Mouse (Mus musculus): ENCODE results near the gene Jade1.

Gene Jade1

DNA sequence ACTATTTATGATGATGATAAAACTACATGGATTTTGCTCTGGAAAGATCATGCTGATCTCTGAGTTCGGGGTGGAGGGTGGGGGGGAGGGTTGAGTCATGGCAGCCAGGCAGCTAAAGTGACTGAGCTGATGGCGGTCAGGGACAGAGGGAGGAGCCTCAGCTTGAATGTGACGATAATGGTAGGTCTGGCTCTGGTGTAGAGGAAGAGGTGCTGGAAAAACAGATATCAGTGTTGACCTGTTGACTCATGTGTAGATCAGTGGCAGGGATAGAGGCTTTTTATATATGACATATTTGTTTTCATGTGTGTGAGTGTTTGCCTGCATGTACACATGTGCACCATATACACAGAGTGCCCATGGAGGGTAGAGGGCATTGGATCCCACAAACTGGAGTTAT is 3.9 kb upstream of the Jade1 start:
- DNase-seq (ENCODE audit: low read depth): peak; percentile 63

DNA sequence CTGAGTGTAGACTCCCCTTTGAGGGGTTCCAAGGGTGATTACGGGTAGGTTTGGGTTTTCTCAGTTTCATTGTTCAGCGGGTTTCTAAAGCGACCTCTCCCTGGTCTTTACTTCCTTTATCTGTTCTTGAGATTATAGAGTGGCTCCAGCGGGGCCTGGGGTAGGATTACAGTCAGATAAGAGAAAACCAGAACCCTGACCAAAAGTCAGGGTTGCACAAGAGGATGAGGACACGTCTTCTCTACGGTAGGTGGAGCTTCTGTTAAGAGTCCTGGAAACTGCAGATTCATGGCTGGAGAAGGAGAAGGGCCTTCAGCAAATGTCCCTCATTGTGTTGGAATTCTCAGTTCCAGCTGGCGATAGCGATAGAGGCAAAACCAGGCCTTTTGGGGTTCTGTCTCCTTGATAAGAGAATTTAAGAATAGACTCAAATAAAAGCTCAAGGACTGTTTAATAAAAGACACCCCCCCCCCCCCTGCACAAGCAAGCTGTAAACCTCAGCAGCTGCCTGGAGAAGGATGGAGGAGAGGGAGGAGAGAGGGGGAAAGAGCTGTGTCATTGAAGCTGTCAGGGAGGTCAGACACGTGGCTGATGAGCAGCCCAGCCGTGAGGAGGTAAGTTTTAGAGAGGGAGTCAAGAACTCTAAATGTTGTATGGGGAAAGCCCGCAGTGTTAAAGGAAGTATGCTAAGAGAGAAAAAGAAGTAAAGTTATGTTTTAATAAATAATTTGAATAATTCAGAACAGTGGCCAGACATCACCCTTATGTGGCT is 2.6 kb upstream of the Jade1 start:
- DNase-seq (ENCODE audit: low read depth): peak; percentile 95

DNA sequence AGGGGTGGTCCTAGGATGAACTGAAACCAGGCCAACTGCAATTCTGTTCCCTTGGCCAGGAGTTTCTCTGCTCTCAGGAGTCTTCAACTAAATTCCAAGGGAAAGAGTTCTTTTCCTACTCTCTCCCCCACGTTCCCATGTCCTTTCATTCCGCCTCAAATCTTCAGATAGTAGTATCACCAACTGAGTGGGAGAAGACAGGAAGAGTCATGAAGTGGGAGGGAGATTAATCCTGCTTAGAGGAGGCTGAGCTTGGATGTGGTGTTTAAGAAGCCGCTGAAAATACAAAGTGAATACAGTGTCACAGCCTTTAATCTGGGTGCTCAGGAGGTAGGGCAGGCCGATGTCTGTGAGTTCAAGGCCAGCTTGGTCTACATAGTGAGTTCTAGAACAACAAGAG is 1.9 kb upstream of the Jade1 start:
- DNase-seq (ENCODE audit: low read depth): no peak

DNA sequence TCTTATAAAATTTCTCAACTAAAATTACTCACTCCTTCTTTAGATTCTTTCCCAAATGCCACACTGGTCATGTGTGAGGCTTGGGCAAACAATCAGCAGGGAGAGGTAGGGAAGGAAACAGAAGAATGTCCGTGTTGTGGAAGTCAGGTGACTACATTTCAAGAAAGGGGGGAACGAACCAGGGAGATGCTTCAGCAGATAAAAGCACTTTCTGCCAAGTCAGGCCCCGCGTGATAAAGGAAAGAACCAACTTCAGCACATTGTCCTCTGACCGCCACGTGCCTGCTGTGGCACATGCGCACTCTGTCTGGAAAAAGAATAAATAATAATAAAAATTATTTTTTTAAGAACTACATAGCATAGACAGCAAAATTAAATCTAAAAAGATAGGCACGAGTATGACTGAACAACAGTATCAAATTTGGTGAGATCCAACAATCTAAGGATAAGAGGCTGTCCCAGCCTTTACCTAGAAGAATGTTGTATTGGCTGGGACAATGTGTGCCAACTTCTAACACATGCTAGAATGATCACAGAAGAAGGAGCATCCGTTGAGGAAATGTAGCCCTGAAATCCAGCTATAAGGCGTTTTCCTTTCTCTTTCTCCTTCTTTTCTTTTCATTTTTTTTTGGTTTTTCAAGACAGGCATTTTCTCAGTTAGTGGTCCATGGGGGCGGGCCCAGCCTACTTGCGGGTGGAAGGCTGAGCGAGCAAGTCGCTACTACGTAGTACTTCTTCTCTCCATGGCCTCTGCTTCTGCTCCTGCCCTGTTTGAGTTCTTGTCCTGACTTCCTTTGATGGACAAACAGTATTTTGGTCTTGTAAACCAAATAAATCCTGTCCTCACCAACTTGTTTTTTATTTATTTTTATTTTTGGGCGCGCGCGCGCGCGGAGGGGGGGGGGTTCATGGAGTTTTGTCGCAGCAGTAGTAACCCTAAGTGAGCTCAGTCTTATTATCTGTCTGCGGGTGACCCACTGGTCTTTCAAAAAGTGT is 753 bp upstream of the Jade1 start:
- peak; percentile 57 for DNase-seq (ENCODE audit: low read depth)

DNA sequence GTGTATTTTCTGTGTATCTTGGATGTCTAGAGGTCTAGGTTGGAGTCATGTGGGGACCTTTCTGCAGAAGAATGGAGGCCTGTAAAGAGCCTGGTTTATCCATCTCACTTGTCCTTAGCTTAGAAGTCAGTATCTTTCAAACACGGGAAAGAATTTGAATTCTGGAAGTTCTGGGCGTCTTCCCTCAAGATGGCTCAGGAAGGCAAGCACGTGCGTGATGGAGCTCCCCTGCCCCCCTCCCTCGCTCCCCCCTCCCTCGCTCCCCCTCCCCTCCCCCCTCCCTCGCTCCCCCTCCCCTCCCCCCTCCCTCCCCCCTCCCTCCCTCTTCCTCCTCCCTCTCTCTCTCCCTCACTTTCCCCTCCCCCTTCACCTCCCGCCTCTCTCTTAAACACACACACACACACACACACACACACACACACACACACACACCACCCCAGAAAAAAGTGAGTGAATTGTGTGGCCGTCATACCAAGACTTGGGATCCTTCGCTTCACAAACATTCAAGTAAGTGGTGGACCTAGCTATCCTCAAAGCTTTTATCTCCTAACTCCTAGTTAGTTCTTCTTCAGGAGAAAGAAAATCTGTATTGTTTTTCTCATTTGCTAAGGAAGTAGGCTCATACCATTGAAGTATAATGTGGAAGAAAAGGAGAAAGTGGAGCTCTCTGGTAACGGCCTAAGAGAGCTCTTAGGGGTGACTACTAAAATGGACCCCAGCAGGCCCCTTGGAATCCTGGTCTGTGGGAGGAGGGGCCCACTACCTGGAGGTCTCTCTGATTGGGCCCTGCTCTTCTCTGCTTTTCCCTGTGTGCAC is 1.1 kb downstream of the Jade1 start:
- no peak for DNase-seq (ENCODE audit: low read depth)

DNA sequence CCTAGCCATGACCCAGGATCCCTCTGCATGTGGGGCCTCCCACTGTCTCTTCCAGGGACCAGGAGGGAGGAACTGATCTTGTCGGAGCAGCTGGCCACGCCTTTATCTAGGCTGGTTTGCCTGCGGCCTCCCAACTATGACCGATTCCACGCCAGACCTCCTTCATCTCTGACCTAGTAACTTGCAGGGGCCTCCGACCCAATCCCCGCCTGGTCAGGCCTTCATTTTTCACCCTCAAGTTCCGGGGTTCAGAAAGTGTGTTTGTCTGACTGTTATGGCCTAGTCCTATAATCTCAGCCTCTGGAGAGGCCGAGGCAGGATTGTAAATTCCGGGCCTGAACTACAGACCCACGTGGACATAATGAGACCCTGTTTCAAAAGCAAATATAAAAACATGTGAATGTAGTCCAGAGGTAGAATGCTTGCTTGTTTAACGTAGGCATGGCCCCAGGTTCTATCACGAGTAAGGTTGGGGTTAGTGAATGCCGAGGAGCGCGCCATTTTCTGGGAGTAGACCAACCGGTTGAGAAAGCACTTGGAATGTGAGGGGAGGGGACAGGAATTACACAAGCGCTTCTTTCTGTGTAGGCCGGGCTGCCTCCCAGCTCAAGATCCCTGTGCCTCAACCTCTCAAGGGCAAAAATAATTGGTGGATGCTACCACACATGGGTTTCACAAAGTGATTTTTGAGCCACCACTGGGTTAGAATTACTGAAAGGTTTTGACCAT is 1.9 kb downstream of the Jade1 start:
- DNase-seq (ENCODE audit: low read depth): no peak

DNA sequence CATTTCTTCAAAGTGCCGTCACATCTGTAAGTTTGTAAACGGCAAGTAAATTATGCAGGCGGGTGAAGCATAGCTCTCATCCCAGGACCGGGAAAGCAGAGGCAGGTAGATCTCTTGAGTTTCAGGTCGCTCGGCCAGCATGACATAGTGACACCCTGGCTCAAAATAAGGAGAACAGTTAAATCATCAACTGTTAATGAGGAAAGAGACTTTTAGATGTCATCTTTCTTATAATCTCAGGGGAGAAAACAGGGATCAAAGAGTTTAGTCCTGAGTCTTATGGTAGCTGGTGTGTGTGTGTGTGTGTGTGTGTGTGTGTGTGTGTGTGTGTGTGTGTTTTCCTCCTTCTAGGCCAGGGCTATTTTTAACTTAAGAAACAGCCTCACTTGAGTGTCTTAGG is 5.0 kb downstream of the Jade1 start:
- no peak for DNase-seq (ENCODE audit: low read depth)

DNA sequence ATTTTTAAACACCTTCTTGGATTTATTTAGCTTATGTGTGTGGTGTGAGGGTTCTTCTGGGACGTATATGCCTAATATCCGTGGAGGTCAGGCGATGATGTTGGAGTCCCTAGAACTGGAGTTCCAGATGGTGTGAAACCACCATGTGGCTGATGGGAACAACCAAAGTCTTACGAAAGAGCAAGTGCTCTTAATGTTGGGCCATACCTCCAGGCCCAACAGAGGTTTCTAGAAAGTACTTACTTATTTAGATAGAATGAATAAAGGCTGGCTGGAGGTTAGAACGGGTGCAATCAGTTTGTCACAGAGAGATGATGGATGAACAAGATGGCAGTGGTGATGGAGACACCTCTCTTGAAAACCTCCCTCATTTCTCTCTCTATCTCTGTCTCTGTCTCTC is 6.3 kb downstream of the Jade1 start:
- peak; percentile 37 for DNase-seq (ENCODE audit: low read depth)

DNA sequence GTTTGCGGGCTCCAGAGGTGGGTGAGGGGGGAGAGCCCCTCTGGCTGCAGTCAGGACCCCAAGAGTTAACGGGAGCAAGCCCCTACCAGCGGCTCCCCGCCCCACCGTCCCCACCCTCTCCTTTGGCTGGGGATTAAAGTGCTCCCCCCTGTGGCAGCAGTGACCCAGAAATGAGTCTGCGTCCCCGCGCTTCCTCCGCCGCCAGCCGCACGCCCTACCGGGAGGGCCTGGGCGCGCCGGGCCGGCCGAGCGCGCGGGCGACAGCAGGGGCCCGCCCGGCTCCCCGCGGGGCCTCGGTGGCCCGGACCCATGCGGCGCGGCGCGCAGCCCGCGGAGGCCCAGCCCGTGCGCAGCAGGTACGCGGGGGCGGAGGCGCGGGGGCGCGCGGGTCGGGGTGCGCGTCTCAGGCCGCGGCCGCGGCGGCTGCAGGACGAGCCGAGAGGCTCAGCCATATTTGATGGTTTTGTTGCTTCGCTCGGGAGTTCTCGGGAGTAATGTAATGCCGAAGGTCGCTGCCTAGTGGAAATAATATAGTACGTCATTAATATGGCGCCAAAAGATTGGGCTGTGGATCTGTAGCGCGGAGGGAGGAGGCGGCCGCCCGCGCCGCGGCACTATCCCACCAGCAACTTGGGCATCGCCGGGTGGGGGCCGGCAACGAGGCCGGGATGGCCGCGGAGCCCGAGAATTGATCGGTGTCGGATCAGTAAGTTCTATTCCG is 7.8 kb downstream of the Jade1 start:
- DNase-seq (ENCODE audit: low read depth): peak; percentile 80

DNA sequence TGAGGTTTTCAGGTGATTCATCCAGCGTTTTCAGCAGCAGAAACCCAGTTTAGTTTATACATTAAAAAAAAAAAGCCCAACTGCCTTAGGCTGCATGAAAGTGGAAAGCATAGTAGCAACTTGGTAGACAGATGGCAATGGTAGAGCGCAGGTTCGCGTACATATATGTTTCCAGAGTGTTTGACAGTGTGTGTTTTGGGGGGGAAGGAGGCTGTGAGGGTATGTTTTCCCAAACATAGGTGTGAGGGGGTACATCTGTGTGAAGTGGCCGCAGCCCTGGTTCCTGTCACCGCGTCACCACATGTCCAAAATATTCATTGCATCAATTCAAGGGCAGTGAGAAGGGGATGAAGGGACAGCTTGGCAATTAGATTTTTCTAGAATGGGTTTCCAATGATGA is 8.5 kb downstream of the Jade1 start:
- no peak for DNase-seq (ENCODE audit: low read depth)

DNA sequence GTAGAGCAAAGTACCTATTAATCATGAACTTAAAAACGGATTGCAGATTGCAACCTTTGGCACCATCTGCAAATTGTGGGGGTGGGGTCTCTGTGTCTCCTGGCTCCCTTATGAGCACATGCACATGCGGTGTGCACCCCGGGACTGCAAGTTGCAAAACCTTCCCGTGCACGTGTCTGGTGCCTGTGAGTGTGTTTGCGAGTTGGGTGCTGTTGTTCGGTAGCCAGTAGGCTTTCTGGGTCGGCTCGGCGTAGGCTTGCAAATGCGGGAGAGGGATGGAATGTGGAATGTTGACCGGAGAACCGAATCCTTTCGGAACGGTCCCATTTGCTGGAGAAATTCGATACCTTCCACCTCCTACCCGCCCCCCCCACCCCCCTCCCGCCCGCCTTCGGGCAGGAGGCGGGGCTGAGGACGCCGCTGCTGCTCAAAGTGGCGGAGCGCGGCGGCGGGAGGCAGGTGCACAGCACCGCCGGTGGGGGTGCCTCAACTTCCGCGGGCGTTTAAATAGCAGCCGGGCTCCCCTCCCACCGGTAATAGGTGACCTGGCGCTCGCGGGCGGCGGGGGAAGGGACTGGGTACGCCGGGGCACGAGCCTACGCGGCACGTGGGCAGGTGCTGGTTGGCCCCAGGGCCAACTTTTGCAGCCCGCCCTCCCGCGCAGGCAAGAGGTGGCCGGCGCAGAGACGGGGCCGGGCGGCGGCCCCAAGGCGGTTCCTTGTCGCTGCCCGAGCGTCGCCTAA is 9.1 kb downstream of the Jade1 start:
- DNase-seq (ENCODE audit: low read depth): peak; percentile 84

DNA sequence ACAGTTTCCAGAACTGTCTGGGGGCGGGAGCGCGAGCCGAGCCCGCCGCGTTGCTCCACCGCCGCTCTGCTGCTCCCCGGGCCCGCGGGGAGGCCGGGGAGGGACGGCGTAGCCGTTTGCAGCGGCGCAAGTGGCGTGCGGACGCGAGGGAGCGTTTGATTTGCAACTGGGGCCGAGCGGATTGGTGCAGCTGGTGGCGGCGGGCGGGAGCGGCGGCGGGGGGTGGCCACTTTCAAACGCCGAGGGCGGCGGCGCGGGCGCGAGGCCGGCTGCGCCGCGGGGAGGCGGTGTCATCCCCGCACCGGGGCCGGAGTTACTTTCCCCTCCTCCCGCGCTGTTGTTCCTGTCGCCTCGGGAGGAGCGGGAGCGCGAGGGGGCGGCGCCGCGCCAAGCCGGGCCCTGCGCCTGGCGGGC is 9.9 kb downstream of the Jade1 start:
- DNase-seq (ENCODE audit: low read depth): peak; percentile 75

DNA sequence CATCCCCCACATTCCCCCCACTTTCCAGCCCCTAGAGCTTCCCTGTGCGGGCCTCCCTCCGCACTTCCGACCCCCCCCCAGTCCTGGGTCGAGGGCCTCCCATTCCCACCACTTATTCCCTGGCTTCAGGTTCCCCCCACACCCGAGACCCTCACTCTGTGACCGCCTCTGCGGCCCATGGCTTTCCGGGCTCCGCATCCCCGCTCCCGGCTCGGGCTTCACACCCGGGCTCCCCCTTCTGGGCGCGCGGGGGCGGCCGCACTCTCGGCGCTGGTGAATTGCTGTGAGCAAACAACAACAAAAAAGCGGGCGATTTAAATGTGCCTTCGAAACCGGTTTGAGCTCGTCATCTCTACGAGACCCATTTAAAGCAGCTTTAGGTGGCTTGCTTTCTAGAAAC is 10.4 kb downstream of the Jade1 start:
- DNase-seq (ENCODE audit: low read depth): peak; percentile 79

DNA sequence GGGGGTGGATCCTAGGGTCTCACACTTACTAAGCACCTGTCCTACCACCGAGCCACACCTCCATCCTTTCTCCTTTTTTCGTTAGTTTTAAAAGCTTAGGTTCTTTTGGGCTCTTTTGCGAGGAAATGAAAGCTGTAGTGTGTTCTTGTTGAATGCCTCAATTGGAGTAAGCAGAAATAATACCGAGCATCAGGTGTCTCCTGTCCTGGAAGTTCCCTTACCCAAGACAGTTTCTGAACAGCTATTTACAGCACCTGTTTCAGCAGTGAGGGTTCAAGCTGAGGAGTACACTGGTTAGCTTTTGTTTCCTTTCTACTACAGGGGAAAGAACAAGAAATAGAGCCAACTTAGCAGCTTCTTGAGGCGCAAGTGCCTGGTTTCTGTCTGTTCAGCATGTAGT is 14.4 kb downstream of the Jade1 start:
- DNase-seq (ENCODE audit: low read depth): no peak

DNA sequence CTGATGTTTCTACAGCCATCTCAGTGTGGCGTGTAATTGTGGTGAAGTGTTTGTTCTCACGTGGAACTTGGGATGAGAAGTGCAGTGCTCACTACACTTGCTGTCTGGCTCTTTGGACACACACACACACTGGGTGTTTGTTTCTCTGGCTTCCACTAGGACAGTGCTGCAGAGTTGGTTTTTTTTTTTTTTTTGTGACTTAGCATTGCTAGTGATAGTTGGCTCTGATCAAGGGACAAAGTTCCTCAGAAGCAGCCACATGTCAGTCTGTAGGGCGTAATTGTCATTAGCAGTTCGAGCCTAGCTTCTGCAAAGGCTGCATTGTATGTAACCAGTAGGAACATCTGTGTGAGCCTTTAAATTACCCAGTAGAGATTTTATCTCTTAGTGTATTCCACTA is 16.6 kb downstream of the Jade1 start:
- no peak for DNase-seq (ENCODE audit: low read depth)

DNA sequence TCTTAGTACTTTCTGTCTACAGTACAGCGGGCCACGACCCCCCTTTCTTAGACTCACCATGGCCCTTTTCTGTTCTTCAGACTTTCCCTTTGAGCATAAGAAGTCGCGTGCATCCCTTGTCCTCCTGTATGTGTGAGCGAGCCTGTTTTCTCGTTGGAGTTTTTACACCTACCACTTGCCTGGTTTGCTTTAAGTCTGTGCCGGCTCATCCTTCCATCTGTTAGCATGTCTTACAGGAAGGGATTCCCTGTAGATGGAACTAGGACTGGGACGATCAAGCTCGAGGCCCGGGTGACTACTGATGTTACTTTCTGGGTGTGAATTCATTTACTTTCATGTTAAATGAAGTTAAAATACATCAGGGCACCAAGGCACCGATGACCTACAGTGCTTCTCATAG is 17.4 kb downstream of the Jade1 start:
- no peak for DNase-seq (ENCODE audit: low read depth)

DNA sequence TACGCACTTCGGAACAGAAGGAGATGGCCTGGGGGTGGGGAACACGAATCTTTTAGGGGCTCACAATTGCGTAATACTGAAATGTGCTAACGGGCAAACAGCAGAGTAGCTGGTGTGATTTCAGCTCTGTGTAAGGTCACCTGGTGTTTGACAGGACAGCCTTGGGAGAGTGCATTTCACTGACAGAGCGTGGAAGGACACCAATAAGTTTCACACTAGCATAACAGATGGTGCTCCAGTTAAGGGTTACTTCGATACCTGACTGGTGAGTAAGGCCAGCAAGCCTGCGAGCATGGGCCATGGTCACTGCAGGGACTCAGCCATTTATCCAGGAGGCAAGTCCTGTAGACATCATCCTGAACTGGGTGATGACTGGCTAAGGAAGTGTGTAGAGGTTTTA is 18.7 kb downstream of the Jade1 start:
- no peak for DNase-seq (ENCODE audit: low read depth)

DNA sequence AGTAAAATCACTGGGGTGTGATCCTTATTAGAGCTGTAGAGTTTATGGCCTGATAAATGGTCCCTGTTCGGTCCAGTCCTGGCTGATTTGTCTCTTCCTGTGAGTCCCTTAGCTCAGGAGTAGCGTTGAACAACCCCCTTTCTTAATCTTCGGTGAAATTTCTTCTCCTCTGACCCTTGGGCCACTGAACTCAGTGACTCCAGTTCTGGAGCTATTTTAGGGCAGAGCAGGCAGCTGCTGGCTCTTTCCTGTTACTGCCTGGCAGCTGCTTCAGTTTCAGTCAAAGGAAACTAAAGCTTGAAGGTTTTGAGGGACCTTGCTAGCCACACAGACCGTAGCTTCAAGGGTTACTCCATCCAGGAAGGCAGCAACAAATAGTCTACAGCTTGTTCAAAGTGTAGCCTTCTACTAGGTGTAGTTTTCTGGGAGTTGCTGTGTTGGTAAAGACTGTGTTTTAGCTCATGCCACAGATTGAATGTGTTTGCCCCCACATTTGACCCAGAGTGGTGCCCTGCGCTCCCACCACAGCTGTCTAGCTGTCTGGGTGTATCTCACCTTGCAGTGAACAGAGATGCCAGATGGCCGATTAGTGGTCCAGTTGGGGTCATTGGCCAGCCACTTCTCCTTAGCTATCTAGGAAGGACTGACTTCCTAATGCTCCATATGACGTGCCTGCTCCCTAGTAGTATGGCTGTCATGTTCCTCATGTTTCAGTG is 19.3 kb downstream of the Jade1 start:
- peak; percentile 31 for DNase-seq (ENCODE audit: low read depth)

DNA sequence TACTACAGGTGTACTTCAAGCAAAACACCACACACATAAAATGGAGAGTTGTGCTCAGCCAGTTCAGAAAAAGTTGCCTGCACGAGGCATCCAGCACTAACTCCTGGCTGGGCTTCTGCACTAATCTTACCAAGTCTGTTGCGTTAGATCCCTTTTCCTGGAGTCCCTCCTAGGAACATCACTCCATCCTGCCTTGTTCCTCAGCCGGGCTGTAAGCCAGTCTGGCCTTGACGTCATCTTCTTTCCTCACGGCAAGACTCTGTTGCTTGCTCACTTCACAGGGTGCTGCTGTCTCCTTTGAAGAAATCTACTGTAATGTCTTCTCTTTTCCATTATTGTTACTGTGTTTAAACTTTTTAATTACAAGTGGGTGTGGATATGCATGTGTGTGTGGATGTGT is 20.4 kb downstream of the Jade1 start:
- DNase-seq (ENCODE audit: low read depth): no peak

DNA sequence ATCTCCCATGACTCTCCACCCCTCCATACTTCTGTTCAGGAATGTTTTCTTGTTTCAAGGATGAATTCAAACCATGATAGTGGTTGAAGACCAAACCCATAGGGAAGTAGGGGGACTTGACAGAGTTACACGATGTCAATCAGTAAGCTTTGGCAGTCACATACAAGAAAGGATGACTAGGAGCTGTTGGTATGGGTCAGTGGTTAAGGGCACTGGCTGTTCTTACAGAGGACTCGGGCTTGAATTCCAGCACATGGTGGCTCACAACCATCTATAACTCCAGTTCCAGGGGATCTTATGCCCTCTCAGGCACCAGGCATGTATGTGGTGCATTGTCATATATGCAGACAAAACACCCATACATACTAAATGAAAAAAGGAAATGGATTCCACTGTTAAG is 21.7 kb downstream of the Jade1 start:
- no peak for DNase-seq (ENCODE audit: low read depth)

Data from 416B (cell line).